Mouse (Mus musculus): ENCODE results near the gene Vsig10. TPM values are rescaled to one million over a fixed set of nuclear protein-coding genes. Genes with fewer than 3 reads are reported as not detected.

The Vsig10 gene
- polyA plus RNA-seq (2017; shearing (Covaris generic)) = 11.3 TPM

DNA sequence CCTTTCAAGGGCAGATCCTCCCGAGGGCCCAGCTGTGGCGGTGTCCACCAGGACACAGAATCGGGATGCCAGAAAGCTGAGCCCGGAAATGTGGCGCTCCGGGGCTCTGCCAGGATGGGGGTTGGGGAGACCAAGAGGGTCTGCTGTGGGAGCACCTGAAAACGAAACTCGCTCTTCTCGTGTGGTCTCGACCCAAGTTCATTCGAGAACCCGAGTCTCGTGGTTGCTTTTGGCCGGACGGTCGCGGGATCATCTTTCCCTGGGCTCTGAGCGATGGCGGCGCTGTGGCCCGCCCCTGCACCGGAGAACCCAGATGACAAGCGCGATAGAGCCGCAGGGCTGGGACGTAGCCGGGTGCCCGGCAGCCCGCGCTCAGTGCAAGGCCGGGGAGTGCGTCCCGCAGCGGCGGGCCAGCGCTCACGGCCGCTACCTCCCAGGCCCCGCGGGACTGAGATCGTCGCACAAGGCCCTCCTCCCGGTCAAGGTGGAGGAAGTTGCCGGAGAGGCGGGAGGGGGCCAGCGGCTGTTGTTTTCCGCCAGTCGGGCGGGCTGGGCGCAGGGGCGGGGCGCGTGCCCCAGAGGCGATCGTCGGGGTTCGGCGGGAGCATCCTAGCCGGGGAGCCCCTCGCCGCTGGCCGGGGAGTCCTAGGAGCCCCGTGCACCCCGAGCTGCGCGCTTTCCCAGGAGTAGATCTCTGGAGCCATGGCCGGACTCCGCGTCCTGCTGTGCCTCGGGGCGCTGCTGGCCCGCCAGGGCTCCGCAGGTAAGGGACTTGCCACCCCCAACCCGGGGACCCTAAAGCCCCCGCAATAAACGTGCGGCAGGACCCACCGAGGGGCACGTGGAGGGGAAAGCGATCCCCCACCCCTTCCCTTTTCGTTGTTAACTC is at the start of gene Vsig10:
Vsig10 (plus strand) TSS at position 343 of the 889 bp plus-strand sequence.

DNA sequence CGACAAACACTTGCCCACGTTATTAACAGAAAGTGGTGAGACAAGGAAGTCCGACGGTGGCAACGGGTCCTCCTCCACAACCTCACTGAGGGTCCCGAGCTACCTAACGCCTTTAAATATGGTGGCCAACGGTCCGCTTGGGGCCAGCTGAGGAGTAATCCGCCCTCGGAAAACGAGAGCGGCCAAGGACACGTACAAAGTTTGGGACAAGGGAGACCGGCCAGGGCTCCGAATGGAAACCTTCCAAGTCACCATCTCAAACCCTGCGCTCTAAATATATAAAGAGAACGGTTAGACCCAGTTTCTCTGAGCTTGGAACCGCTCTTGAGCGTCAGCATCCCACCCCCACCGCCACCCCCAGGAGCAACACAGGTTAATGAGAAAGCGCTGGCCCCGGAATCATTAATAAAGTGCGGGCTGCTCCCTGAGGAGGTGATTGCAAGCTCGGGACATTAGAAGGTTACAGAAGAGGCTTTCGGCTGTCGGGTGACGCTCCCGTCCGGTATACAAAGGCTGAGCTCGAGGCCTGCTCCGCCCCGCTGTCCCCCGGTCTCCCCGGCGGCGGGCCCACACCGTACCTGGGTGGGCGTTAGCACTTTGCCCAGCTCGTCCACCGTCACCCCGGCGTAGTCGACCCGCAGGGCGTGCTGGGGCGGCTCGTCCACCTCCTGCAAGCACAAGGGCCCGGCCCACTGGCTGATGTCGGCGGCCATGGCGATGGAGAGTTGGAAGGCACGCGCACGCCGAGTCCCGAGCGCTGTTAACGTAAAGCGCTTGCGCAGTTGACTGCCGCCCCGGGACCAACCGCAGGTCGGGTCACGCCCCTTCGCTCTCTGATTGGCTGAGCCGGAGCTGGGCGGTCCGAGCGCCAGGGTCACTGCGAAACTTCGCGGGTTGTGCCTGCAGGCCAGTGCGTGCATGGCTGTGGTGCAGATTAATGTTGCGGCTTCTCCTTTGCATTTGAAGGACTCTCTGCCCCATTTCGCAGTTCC is 31.8 kb upstream of the Vsig10 start, which contains the start of gene Pebp1:
Pebp1 (minus strand) TSS at position 795 of the 992 bp plus-strand sequence.

DNA sequence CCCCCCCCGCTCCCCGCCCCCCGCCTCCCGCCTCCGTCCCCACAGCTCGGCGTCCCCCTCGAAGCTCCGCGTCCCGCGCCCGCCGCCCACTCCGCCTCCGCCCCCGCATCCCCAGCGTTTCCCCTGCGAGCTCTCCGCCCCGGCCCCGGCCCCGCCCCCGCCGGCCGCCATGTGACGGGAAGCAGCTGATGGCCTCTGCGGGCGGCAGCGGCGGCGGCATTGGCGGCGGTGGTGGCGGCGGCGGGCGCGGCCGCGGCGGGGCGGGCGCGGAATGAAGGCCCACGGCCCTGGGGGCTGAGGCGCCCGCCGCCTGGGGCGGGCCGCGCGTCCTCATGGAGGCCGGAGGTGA is 38.2 kb downstream of the Vsig10 start, which contains the start of gene Wsb2:
Wsb2 (plus strand) TSS at position 176 of the 349 bp plus-strand sequence.

DNA sequence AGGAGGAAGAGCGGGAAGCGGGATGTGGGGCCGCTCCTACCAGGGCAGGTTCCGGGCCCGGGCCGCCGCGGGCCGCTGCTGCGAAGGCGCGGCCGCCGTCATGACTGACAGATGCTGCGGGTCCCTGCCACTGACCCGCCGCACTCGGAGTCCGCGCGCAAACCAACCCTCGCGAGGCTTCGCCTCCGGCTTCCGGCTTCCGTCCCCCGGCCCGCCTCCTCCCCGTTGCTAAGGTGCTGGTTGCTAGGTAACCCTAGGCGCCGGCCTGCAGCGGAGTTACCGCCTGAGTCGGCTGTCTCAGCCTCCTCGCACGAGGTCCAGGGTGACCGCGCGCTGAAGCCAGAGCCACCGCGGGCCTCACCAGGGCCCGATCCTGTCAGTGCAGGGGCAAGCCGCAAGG is 70.0 kb downstream of the Vsig10 start, which contains the start of gene Rfc5:
Rfc5 (minus strand) TSS at position 171 of the 400 bp plus-strand sequence.

Other genes with a start within 250 kb of the Vsig10 start
- 4.7 TPM for gene Suds3, start 203.0 kb upstream of the Vsig10 start, polyA plus RNA-seq (2017; shearing (Covaris generic))
- gene Taok3, start 199.0 kb upstream of the Vsig10 start, polyA plus RNA-seq (2017; shearing (Covaris generic)) = 141 TPM
- 277 TPM for gene Pebp1, start 31.5 kb upstream of the Vsig10 start, polyA plus RNA-seq (2017; shearing (Covaris generic))
- gene Wsb2, start 38.2 kb downstream of the Vsig10 start, polyA plus RNA-seq (2017; shearing (Covaris generic)) = 6.6 TPM
- gene Rfc5, start 70.0 kb downstream of the Vsig10 start, polyA plus RNA-seq (2017; shearing (Covaris generic)) = 35.0 TPM
- 1.5 TPM for gene Ksr2, start 94.9 kb downstream of the Vsig10 start, polyA plus RNA-seq (2017; shearing (Covaris generic))